Mouse (Mus musculus): ENCODE results near the gene Casz1. TPM values are rescaled to one million over a fixed set of nuclear protein-coding genes. Genes with fewer than 3 reads are reported as not detected.

Casz1 gene
- total RNA-seq, 2 experiments from 2014 or later = 1.1 to 2.5 TPM

DNA sequence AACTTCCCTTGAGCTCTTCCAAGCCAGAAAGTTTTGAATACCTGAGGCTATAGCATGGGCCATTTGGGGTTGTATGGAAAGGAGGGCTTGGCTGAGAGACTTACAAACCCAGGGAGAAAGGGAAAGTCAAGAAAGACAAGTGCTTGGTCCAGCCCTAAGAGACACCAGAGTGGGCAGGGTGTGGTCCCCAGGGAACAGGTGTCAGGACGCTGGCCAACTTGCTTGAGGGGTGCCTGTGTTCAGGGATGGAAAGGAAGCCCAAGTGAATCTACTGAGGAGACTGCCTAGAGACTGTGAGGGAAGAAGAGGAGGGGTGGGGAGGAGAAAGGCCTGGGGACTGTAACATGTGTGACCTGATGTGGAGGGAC lies 95.7 kb downstream of the Casz1 start:
- no peak for ATAC-seq (replicated peaks; ENCODE audit: low FRiP score, poor library complexity, severe bottlenecking)

DNA sequence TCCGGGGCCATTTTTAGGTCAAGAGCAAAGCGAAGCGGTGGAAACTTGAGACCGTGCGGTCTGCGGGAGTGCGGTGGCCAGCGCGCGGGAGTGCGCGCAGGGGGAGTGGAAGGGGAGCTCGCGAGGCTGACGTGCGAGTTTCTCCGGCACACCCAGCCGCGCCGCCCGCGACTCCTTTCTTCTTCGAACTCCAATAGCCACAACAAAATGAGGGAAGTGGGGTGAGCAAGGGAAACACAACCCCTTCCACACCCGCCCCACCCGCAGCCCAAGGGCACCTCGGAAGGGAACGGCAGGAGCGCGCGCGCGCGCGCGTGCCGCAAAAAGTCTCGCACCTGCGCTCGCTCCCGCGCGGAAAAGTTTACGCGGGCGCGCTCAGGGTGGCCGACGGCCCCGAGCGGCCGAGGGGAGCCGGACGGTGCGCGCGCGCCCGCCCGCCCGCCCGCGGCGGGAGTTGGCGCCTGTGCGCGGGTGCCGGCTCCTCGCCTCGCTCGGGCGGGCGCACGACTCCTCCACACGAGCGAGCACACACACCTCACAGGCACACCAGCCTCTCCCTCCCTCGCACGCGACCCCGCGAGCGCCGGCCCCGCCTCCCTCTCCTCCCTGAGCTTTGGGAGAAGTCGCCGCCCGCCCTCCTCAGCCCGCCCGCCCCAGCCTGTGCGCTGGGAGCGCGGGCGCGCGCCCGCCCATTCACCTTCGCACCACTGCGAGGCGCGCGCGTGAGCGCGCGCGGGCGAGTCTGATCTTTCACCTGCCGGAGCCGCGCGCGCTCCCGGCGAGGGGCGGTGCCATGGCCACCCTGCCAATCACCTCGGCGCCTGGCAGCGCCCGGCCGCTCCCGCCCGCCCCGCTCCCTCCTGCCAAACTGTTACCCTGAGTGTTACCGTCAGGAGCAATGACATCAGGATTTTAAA lies 96.3 kb downstream of the Casz1 start:
- no peak for ATAC-seq (replicated peaks; ENCODE audit: low FRiP score, poor library complexity, severe bottlenecking)

DNA sequence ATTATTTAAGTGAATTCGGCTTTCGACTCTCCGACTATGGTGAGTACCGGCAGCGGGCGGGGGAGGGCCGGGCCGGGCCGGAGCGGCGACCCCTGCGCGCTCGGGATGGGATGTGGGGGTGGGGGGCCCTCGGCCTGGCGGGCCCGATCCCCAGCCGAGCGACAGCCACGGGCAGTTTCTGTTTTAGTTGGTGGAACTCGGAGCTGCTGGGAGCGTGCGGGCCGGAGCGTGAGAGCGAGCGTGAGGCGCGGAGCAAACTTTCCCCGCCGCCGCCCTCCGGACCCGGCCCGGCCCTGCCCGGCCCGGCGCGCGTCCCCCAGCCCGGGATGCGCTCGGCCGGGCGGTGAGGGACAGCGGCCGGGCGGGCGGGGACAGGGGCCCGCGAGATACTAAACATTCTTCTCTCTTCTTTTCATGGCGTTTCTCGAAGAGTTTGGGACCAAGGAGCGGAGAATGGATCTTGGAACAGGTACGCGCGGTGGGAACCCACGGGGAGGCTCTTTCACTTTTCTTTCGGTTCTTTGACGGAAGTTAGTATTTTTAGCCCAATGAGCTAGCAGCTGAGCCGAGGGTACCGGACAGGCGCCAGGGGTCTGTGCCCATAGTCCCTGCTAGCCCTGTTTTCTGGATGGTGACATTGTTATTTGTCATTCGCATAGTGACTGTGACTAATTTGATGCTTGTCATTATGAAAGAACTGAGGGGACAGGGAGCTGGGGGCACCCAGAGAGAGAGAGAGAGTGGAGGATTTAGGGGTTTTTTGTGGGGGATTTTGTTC lies 97.2 kb downstream of the Casz1 start:
- no peak for ATAC-seq (replicated peaks; ENCODE audit: low FRiP score, poor library complexity, severe bottlenecking)

DNA sequence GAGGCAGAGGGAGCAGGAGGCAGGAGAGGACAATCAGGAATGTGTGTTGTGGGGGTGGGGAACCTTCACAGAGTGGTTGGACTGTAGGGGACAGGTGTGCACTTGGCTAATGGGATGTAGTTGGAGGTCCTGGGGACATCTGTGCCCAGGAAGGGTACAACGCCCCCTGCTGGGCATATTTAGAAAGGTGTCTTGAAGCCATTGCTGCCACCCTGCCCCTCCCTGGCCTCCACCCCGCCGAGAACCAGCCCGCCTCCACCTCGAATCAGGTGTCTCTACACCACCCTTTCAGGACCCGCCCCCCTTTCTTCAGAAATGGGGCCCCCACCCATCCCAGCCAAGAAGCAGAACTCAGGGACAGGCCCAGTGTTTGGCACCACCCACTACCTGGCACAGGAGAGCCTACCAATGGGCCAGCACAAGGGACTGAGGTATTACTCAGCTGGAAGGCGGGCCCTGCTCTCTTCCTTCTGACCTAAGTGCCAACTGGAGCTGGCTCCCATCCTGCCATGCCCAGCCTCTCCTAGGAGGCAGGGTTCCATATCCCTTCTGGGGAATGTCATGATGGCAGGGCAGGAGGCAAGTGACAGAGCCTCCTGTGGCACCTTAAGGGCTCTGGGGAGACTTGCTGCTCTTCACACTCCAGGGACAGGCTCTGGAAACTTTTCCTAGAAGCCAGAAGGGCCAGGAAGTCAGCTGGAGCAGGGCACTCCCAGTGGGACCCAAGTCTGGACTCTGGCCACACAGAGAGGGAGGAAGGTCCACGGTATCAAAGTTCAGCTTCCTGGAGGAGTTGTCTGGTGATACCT lies 98.9 kb downstream of the Casz1 start:
- no peak for ATAC-seq (replicated peaks; ENCODE audit: low FRiP score, poor library complexity, severe bottlenecking)

DNA sequence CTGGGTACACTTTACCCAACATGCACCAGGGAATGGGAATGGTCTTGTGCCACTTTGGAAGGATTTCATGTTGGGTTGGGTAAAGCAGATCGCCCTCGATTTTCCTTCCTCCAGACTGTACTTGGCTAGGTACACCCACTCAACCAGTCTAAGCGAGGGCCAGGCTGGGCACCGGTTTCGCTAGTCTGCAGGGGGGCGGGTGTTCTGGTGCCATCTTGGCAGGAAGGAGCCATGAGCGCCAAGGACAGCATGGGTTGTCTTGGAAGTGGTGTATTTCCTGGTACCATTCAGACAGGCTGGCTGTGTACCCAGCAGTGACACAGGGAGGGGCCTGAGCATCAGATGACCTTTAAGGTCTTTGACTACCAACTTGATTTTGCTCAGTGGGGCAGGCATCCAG lies 101.1 kb downstream of the Casz1 start:
- ATAC-seq (replicated peaks; ENCODE audit: low FRiP score, poor library complexity, severe bottlenecking) = no peak

DNA sequence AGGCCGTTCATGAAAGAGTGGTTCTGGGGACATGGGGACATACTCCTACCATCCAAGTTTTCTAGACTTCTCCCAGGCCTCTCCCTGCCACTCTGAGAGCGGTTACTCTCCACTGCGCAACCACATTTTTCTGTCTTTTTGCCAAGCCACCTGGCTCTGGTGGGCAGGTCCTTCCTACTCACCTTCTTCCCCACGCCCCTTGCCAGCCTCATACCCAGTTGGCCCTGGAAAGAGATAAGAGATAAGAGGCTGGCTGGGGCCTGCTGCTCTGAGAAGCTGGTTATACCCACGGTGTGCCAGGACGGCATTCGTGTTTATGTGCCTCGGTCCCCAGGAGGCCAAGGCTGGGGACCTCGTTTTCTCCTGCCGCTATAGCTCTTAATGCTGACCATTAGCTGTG lies 102.6 kb downstream of the Casz1 start:
- no peak for ATAC-seq (replicated peaks; ENCODE audit: low FRiP score, poor library complexity, severe bottlenecking)

DNA sequence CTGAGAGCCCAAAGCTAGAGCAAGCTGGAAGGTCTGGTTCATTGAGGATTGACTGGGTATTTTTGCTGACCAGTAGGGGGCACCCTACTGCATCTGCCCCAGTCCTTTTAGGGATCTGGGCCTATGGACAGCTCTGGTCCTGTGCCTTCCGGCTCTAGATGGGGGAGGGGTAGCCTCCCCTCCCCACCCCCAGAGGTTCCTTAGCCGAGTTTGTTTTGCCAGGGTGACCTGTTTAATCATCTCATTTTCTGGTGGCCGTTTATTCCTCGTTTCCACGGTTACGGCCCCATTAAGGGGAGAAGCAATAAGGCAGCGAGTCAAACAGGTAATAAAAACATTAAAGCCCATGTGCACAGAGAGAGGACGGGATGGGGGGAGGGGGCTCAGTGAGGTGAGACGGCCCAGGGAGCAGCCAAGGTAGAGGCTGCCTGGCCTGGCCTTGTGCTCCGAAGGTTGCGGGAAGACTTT lies 104.0 kb downstream of the Casz1 start:
- no peak for ATAC-seq (replicated peaks; ENCODE audit: low FRiP score, poor library complexity, severe bottlenecking)

DNA sequence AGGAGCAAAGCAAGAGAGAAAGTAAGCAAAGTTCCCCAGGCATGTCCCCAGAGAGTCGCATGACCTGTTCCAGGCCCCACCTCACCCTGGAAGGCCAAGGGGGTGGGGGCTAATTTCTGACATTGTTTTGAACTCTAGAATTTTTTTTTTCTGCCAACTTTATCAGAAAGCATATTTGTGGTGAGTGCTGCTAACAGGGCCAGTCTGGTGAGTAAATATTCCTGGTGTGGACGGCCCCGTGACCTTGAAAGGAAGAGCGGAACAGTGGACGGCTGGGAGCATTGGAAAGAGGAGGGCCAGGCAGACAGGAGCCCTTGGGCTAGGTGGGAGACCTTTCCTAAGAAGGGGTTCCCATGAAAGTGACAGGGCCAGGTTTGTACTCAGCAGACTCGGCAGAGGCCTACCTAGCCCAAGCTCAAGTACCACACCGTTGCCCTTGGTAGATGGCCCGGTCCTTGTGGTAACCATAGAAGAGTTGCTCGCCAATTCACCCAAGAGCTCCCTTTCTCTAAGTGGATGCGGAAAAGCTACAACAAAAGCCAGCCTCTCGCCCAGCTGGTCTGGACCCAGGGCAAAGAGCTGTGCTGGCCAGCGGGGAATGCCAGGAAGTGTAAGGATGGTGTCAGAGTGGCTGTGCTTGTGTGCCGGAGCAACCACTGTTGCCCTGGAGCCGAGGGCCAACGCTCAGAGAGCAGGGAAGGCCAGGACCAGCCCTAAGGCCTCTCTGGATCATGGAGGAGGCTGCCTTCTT lies 104.7 kb downstream of the Casz1 start:
- no peak; the same call in 1 of the 2 replicates for ATAC-seq (replicated peaks; ENCODE audit: low FRiP score, poor library complexity, severe bottlenecking)

DNA sequence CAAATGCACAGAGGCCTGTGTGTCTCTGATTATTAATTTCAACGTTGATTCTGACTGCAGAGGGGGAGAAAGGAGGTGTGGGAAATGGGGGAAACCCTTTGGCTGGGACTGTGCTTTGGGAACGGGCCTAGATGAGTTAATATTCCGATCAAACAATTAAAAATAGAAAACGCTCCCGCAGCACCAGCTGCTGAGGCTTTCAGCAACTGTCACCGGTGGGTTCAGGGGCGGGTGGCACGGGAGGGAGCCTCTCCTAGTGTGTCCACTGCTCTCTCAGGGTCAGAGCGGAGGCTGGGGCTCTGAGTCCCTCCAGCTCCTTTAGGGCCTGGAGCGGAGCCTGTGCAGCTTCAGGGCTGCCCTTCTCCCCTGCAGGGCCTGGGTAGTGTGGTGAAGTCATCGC lies 105.3 kb downstream of the Casz1 start:
- no peak for ATAC-seq (replicated peaks; ENCODE audit: low FRiP score, poor library complexity, severe bottlenecking)

DNA sequence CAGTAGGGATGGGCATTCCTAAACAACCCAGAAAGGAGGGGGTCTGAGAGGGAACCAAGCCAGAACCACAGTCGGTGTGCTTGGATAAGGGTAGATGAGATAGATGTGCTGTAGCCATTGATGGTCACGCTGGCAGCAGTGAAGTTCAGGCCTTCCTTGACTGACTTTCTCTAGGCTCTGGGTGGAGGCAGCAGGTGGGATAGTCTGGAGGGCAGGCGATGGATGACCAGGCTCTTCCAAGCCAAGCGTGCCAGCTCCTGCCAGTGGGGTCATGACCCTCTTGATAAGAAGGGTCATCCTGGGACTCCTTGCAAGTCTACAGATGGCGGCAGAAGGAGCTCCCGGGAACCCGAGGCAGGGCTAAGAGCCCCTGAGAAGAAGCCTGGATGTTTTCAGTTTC lies 107.9 kb downstream of the Casz1 start:
- ATAC-seq (replicated peaks; ENCODE audit: low FRiP score, poor library complexity, severe bottlenecking) = no peak

DNA sequence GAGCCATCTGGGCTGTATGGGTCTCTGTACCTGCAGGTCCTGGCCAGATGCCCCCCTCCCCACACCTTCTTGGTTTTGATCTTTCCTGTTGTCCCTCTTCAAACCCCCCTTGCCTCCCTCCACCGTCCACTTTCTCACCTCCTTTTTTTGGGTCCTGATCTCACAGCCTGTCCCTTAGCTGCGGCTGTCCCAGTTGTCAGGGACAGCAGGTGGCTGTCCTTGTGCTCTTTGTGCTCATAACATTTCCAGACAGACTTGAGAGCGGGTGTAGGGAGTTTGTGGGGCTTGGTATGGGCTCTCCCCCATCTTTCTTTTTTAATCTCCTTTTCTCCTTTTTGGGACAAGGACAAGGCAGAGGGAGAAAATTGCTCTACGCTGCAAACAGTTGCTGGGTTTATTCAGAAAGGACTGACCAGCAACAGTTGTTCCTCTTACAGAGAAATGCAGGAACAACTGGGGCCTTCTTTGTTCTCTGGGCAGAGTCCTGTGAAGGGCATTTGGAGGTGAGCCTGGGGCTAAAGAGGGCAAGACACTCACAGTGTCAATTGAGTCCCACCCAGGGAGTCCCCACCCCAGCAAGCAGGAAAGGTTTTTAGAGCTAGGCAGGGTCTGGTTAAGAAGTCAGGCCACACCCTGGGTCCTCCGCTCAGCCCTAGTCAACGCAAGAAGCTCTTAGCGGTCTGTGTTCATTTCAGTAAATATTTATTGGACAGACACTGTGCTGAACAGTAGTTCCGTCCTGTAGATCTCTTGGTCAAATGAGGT lies 108.8 kb downstream of the Casz1 start:
- no peak for ATAC-seq (replicated peaks; ENCODE audit: low FRiP score, poor library complexity, severe bottlenecking)

DNA sequence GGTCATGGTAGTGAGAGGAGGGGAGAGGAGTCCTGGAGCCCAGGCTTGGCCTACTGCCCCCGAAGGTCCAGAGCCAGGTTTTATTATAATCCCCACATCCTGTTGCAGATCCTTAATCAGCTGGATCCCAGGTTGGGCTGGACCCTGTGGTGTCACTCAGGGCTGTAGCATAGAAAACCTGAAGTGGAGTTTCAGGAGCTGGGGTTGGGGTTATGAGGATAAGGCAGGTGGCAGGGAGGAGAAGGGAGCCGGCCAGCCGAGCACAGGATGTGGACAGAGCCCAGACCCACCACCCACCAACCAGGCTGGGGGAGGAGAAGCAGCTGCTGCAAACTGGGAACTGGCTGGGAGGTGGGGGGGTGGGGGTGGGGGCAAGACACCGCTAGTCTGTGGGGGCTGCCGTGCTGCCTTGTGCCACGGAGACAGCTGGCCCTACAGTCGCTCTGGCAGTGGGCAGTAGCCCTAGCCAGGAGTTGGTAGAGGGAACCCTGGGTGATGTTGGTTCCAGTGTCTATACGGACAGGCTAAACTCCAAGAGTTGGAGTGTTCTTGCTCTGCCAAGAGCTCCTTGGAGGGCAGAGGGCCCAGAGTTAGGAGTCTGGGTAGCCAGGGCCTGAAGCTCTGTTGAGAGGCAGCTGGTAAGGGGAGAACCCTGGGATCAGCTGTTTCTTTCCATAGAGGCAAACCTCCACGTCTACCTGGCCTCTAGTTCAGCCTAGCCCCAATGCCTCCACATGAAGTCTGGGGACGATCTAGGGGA lies 110.8 kb downstream of the Casz1 start:
- no peak for ATAC-seq (replicated peaks; ENCODE audit: low FRiP score, poor library complexity, severe bottlenecking)

DNA sequence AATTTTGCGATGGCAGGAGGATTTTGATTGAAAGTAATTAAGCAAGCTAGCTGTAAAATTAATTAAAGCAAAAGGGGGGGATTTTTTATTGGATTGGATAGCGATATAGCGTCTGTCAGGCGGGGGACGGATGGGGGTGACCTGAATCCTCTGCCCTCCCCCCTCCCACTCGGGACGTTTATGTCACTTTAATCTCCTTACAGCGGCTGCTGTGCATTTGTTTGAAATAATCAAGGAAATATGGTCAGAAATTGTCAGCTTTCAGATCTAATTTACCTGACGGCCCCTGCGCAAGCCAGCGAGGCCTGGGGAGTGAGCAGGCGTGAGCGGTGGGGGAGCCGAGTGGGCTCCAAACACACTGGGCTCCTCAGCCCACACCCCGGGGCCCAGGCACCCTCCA lies 111.6 kb downstream of the Casz1 start:
- no peak for ATAC-seq (replicated peaks; ENCODE audit: low FRiP score, poor library complexity, severe bottlenecking)

DNA sequence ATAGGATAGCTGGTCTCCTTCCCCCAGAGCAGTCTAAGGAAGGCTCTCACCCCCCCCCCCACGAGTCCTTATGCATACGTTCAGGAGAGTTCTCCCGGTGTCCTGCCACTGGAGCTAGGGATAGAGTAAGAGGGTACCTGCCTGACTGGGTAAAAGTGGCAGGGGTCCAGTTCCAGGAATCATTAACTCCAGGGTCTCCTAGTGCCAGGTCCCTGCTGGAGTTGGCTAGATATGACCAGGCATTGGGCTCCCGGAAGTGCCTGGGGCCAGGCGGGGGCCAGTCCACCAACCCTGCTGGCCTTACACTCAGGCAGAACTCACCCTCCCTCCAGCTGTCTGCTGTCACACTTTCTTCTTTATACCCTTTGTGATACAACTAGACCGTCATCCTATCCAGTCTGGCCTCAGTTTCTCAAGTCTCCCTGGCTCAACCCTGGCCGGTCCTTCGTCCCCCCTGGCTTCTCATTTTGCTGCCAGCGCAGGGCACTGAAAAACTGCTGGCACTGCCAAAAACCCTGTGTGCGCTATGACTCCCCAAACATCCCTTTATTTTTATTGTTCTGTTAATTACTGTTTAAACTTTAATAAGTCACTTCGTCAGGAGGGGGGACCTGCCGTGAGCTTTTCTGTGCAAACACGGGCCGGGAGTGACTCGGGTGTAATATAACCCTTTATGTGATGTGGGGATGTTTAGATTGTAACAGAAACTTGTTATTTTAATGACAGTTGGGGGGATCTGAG lies 114.6 kb downstream of the Casz1 start:
- ATAC-seq (replicated peaks; ENCODE audit: low FRiP score, poor library complexity, severe bottlenecking) = no peak

DNA sequence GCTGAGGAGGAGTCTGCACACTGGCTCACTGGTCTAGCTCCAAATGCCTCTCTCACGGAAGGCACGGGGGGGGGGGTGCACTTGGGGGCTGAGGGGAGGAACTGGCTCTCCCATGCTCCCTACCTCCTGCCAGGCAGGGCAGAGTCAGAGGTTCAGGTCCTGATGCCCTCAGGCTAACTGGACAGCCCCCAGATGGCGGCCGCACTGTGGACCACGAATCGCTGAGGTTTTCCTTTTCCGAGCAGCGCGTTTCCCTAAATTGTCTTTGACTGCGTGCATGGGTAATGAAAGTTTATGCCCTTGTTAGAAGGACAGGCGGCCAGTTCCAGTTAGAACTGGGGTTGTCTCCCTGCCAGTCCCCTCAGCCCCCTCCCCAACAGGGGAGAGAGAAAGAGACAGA lies 116.4 kb downstream of the Casz1 start:
- ATAC-seq (replicated peaks; ENCODE audit: low FRiP score, poor library complexity, severe bottlenecking) = no peak

DNA sequence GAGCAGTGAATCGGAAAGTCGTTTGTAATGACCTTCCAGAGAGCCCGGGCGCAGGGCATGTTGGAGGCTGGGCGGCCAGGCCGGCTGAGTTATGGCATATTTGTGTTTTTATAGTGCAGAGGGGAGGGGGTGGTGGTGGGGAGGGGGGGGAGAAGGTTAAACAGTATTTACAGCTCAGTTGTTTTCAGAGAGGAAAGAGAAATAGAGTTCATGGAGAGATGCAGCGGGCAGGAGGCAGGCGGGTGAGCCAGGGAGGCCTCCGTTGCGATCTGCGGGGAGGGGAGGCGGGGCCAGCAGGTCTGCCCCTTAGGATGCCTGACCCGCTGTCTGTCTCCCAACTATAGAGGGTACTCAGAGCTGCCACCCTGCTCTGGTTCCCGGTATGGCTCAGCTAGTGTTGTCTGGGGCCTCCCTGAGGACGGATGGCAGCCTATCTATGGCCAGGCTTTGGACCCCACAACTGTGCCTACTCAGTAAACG lies 118.0 kb downstream of the Casz1 start:
- no peak for ATAC-seq (replicated peaks; ENCODE audit: low FRiP score, poor library complexity, severe bottlenecking)

DNA sequence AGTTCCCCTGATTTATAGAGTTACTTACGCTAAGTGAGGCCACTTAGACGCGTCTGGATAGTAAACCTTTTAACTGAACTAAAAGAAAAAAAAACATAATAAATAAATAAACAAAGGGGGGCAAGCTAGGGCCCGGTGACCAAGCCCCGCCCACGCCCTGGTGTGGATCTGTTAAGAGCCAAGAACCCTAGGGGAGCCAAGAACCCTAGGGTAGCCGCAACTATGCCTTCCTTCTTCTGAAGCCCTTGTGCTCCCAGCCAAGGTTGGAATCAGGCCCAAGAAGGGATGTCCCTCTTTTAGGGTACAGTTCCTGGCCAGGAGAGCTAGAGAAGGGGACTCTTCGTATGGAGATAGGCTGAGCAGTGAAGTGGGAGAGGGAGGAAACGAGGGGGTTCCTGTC lies 119.2 kb downstream of the Casz1 start:
- ATAC-seq (replicated peaks; ENCODE audit: low FRiP score, poor library complexity, severe bottlenecking) = no peak

Measured in erythroid progenitor cell, adult 5-6 weeks (primary cell).